ENCODE assay signal across 28 mouse cellular contexts in the genomic region with DNA sequence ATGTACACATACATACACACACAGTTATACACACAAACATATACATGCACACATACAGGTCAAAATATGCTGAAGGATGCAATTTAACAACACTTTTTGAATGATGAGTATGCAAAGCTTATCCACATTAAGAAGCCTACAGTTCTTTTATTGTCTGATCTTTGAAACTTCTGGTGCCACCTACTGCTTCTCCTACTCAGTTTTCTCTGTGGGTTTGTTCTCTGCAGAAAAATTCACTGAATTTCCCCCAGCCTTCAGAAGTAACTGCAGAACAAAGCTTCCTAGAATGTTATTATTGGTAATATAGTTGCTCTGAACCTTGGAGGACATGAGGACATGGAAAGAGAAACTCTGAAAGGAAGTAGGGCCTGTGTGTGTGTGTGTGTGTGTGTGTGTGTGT.
DNase-seq lines count a peak whose midpoint lies in the region; ATAC-seq and TF ChIP-seq lines count a peak whose summit lies in the region.
"Had no signal": no experiment of that assay in that cellular context is flagged by ENCODE, and none has a peak within 500 bp of the region (broad histone marks: within the 10 kb centered on the region; RNA-seq: fewer than 3 reads in every experiment).

No protein-coding gene starts in this region.

- DNase-seq in right cerebral cortex, adult 18-20 months, result peak; percentile 9
- no peak for DNase-seq in right cerebral cortex, postnatal 25 days
- DNase-seq in gastrocnemius, postnatal 10 days, result no peak
- no peak for DNase-seq in thymus, adult 2 months
- DNase-seq: adrenal gland, adult 8-10 months; adrenal gland, postnatal 25 days; cerebellum, adult 11 months; cerebellum, adult 2 months; cerebellum, adult 9-11 months; cerebellum, postnatal 25 days; gastrocnemius, adult 2 months; gastrocnemius, postnatal 25 days; heart, adult 18-20 months; heart, postnatal 10 days; heart, postnatal 36 days had no signal

- no peak for TF ChIP-seq CTCF in thymus, adult 2 months (IDR thresholded peaks at IDR 0.05; ENCODE audit: borderline replicate concordance, control insufficient read depth, extremely low read depth, insufficient read depth, low read length, poor library complexity)

- H3K4me3 ChIP-seq in forebrain, embryonic 12.5 days (replicated peaks), result no peak overlapping the region
- no peak overlapping the region for H3K4me3 ChIP-seq in thymus, adult 2 months (ENCODE audit: control insufficient read depth, insufficient read depth, low read length)
- H3K4me3 ChIP-seq: embryonic facial prominence, embryonic 12.5 days; embryonic facial prominence, embryonic 15.5 days; forebrain, embryonic 15.5 days; gastrocnemius, adult 2 months; heart, embryonic 12.5 days; heart, embryonic 15.5 days; hindbrain, embryonic 10.5 days; hindbrain, embryonic 13.5 days had no signal

- TF ChIP-seq POLR2A in thymus, adult 2 months (IDR thresholded peaks at IDR 0.05; ENCODE audit: control insufficient read depth, extremely low read depth, insufficient read depth, low read length, poor library complexity), result no peak

- no peak overlapping the region for H3K27ac ChIP-seq in forebrain, embryonic 12.5 days
- H3K27ac ChIP-seq in thymus, adult 2 months (ENCODE audit: control insufficient read depth, insufficient read depth, low read length), result no peak overlapping the region
- H3K27ac ChIP-seq: embryonic facial prominence, embryonic 12.5 days; embryonic facial prominence, embryonic 15.5 days; forebrain, embryonic 15.5 days; gastrocnemius, adult 2 months; heart, embryonic 15.5 days; hindbrain, embryonic 10.5 days; hindbrain, embryonic 13.5 days had no signal

- no peaks in the 10 kb centered on the region for H3K9me3 ChIP-seq in forebrain, embryonic 12.5 days
- H3K9me3 ChIP-seq: embryonic facial prominence, embryonic 12.5 days; embryonic facial prominence, embryonic 15.5 days; forebrain, embryonic 15.5 days; heart, embryonic 12.5 days; heart, embryonic 15.5 days; hindbrain, embryonic 10.5 days; hindbrain, embryonic 13.5 days had no signal

- no peaks in the 10 kb centered on the region for H3K27me3 ChIP-seq in forebrain, embryonic 12.5 days
- no peaks in the 10 kb centered on the region for H3K27me3 ChIP-seq in thymus, adult 2 months (ENCODE audit: control insufficient read depth, insufficient read depth, low read length)
- H3K27me3 ChIP-seq: embryonic facial prominence, embryonic 12.5 days; embryonic facial prominence, embryonic 15.5 days; forebrain, embryonic 15.5 days; heart, embryonic 12.5 days; heart, embryonic 15.5 days; hindbrain, embryonic 13.5 days had no signal

- no peak overlapping the region for H3K4me2 ChIP-seq in forebrain, embryonic 12.5 days
- H3K4me2 ChIP-seq: embryonic facial prominence, embryonic 12.5 days; embryonic facial prominence, embryonic 15.5 days; forebrain, embryonic 15.5 days; heart, embryonic 12.5 days; heart, embryonic 15.5 days; hindbrain, embryonic 13.5 days had no signal

- no peaks in the 10 kb centered on the region for H3K4me1 ChIP-seq in forebrain, embryonic 12.5 days
- H3K4me1 ChIP-seq in thymus, adult 2 months (replicated peaks; ENCODE audit: control insufficient read depth, insufficient read depth, low read length), result no peaks in the 10 kb centered on the region
- H3K4me1 ChIP-seq: embryonic facial prominence, embryonic 12.5 days; embryonic facial prominence, embryonic 15.5 days; forebrain, embryonic 15.5 days; heart, embryonic 12.5 days; heart, embryonic 15.5 days; hindbrain, embryonic 10.5 days; hindbrain, embryonic 13.5 days had no signal

- H3K36me3 ChIP-seq in forebrain, embryonic 12.5 days (replicated peaks), result no peaks in the 10 kb centered on the region
- H3K36me3 ChIP-seq in thymus, adult 2 months (ENCODE audit: control insufficient read depth, insufficient read depth, low read length), result no peaks in the 10 kb centered on the region
- H3K36me3 ChIP-seq: embryonic facial prominence, embryonic 12.5 days; embryonic facial prominence, embryonic 15.5 days; forebrain, embryonic 15.5 days; heart, embryonic 12.5 days; heart, embryonic 15.5 days; hindbrain, embryonic 10.5 days; hindbrain, embryonic 13.5 days had no signal

- peak; percentile 27 for ATAC-seq in CD4-positive, CD25-positive, alpha-beta regulatory T cell, adult 4 months
- peak; percentile 36 for ATAC-seq in inflammation-experienced regulatory T-cells, adult 6 months
- ATAC-seq in forebrain, embryonic 12.5 days (ENCODE audit: low FRiP score), result no peak
- ATAC-seq: activated CD4-positive, CD25-positive, alpha-beta regulatory T cell, adult 4 months; forebrain, embryonic 15.5 days; hindbrain, embryonic 16.5 days; intestine, postnatal 0 days had no signal

- H3K9ac ChIP-seq in forebrain, embryonic 12.5 days, result no peak overlapping the region
- H3K9ac ChIP-seq: embryonic facial prominence, embryonic 12.5 days; embryonic facial prominence, embryonic 15.5 days; forebrain, embryonic 15.5 days; heart, embryonic 12.5 days; heart, embryonic 15.5 days; hindbrain, embryonic 13.5 days had no signal
